Mouse (Mus musculus) brain, embryonic 14.5 days (tissue): ENCODE measurements at regions not wholly inside any gene's neighbourhood (a gene's known extent, or its start where the extent isn't known, plus 50 kb on each side); places are given as distances from the start of the nearest gene placed in this dataset.

Source experiments
- CTCF ChIP-seq: fragments of 200-500 bp; IDR thresholded peaks from 2 replicates; pipeline ENCODE4 v1.5.1; 2012; ENCODE audit warnings: inconsistent platforms, mild to moderate bottlenecking, moderate library complexity, borderline replicate concordance; ENCODE audit not compliant: insufficient read depth, insufficient read length; ENCODE audit errors: extremely low read depth
- POLR2A ChIP-seq: fragments of 200-500 bp; IDR thresholded peaks from 2 replicates; pipeline ENCODE4 v1.6.1; 2012; ENCODE audit warnings: mild to moderate bottlenecking, inconsistent platforms, borderline replicate concordance; ENCODE audit not compliant: poor library complexity, insufficient read depth, insufficient read length, severe bottlenecking; ENCODE audit errors: extremely low read depth

GRCm38 (mm10) chr3:34522054-34522684 lies 128.0 kb upstream of the Sox2 start:
- no peak for TF ChIP-seq POLR2A
- TF ChIP-seq CTCF, result no peak
